Mouse (Mus musculus): Measurements from ENCODE around the gene Rhog. TPM values are rescaled to one million over a fixed set of nuclear protein-coding genes. Genes with fewer than 3 reads are reported as not detected.

Gene Rhog
- polyA plus RNA-seq, 1 experiment = 66.2 TPM

DNA sequence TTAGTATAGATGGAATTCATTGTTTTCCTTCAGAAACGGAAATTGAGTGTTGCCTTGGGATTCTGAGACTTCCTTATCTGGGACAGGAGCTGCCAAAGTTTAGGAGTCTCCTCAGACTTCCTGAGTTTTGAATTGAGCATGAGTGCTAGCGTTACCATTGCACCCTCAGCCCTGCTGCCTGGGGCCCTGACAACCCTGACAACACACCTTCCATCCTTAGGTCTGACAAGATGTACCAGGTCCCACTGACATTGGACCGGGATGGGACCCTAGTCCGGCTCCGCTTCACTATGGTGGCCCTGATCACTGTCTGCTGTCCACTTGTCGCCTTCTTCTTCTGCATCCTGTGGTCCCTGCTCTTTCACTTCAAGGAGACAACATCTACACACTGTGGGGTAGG, 29.8 kb downstream of the Rhog start:
- no peak overlapping the region for H3K27ac ChIP-seq (ENCODE audit: insufficient read depth, low read length)
- no peaks in the 10 kb centered on the region for H3K4me1 ChIP-seq (ENCODE audit: control insufficient read depth, insufficient read depth, low read length)
- no peak for TF ChIP-seq POLR2A (IDR thresholded peaks at IDR 0.05; ENCODE audit: low read depth, low read length)
- TF ChIP-seq CTCF (IDR thresholded peaks at IDR 0.05; ENCODE audit: borderline replicate concordance, insufficient read depth, low read length) = no peak
- no peak overlapping the region for H3K4me3 ChIP-seq (ENCODE audit: insufficient read depth, low read length)

DNA sequence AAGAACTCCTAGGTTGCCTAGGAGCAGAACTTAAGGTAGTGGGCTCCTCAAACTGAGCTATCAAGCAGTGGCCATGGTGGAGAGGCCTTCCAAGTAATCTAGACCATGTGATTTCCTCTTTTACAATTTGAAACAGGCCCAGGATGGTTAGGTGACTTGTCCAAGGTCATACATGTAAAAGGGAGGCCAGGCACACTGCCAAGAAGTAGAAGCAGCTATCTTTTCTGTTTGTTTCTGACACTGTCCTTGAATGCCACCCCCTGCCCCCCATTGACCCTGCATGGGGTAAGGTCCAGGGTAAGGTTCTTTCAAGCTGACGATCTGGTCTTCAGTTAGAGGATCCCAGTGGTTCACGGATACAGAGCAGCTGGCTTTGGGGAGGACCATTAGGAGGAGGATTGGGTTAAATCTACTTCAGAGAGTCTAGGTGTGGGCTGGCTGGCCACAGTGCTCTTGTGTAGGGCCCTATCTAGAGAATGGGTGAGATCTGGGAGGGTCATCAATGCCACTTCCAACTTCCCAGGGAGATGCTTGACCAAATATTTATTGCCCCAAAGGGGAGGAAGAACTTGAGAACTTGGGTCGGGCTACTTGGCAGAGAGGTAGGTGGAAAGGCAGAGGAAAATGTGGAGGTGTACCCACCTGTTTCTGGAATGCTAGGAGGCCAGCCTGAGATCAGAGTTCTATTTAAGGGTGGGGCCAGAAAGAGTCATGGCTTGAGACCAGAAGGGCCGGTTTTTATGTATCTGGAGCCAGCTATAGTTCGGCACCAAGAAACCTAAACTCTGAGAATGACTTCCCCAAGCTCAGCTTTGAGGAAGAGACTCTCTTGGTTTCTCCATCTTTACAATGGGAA, 31.7 kb downstream of the Rhog start:
- TF ChIP-seq CTCF (IDR thresholded peaks at IDR 0.05; ENCODE audit: borderline replicate concordance, insufficient read depth, low read length) = no peak
- TF ChIP-seq POLR2A (IDR thresholded peaks at IDR 0.05; ENCODE audit: low read depth, low read length) = no peak
- no peak overlapping the region for H3K27ac ChIP-seq (ENCODE audit: insufficient read depth, low read length)
- H3K4me3 ChIP-seq (ENCODE audit: insufficient read depth, low read length) = no peak overlapping the region
- no peaks in the 10 kb centered on the region for H3K4me1 ChIP-seq (ENCODE audit: control insufficient read depth, insufficient read depth, low read length)

DNA sequence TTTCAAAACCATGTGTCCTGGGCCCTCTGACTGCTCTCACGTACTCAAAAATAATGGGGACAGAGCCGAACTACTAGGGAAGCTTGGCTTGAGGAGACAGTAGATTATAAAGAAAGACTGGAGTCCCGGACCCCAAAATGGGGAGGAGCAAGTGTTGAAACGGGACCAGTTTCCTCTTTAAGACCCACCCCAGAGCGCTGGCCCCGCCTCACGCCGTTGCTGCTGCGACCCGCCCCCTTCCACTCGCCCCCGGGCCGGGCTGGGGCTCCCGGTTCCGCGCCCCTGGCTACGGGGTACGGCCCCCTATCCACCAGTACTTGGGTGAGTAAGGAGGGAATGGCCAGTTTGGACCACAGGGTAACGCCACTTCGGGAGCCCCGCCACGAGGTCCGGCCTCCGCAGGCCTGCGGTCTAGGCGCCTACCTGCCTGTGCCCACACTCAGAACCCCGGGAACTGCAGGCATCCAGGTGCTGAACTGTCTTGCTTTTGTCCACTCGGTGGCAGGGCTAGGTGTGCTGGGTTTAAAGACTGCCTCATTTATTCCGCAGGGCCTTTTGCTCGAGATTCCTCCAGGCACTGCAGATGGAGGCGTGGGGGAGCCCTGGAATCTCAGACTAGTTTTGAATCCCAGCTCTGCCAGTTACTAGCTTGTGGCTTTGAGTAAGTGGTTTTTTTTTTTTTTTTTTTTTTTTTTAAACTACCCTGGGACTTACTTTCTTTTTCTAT, 32.9 kb downstream of the Rhog start:
- TF ChIP-seq POLR2A (IDR thresholded peaks at IDR 0.05; ENCODE audit: low read depth, low read length) = peak; percentile 65
- no peak for TF ChIP-seq CTCF (IDR thresholded peaks at IDR 0.05; ENCODE audit: borderline replicate concordance, insufficient read depth, low read length)
- Histone ChIP-seq H3K4me1 (ENCODE audit: control insufficient read depth, insufficient read depth, low read length) (no peaks in the 10 kb centered on the region), H3K4me3 (ENCODE audit: insufficient read depth, low read length) (peak overlapping the region; percentile 57)

DNA sequence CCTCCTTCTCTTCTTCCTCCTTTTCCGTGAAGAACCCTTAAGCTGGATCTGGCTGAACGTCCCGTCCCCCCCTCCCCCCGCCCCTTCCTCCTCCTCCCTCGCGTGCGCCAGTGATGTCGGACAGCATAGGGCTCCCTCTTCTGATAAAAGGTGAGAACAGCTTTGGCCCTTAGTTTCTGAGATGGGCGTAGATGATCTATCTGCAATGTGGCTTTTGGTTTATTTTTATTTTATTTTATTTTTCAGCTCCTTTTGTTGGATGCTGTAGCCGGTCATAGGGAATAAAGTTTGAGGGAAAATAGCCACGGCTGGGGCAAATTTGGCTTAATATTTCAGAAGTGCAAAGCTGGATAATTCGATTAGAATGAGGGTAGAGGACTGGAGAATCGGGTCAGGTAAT, 33.5 kb downstream of the Rhog start:
- Histone ChIP-seq H3K4me1 (ENCODE audit: control insufficient read depth, insufficient read depth, low read length) (no peaks in the 10 kb centered on the region), H3K4me3 (ENCODE audit: insufficient read depth, low read length) (peak overlapping the region; percentile 57), H3K27ac (ENCODE audit: insufficient read depth, low read length) (peak overlapping the region; percentile 51; the same call in 1 of the 2 replicates)
- TF ChIP-seq CTCF (IDR thresholded peaks at IDR 0.05; ENCODE audit: borderline replicate concordance, insufficient read depth, low read length) (no peak), POLR2A (IDR thresholded peaks at IDR 0.05; ENCODE audit: low read depth, low read length) (no peak)

More for the DNA sequence above, 32.9 kb downstream of the Rhog start:
- H3K27ac ChIP-seq (ENCODE audit: insufficient read depth, low read length) = peak overlapping the region; percentile 51; the same call in 1 of the 2 replicates

DNA sequence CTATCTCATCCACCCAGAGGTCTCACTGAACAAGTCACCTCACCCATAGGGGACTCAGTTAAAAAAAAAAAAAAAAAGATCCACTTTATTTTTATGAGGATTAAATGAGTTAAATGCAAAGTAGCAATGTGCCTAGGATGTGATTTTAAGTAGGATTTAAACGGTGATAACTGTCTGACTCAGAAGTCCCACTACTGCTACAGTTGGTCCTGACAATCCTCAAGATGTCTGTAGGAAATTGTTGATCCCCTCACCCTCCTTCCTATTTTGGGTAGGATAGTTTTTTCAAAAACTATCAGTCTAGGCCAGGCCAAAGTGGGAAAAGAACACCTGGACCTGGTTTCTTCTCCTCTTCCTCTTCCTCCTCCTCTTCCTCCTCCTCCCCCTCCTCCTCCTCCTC, 34.0 kb downstream of the Rhog start:
- TF ChIP-seq CTCF (IDR thresholded peaks at IDR 0.05; ENCODE audit: borderline replicate concordance, insufficient read depth, low read length) = no peak
- no peak for TF ChIP-seq POLR2A (IDR thresholded peaks at IDR 0.05; ENCODE audit: low read depth, low read length)
- H3K4me1 ChIP-seq (ENCODE audit: control insufficient read depth, insufficient read depth, low read length) = no peaks in the 10 kb centered on the region
- H3K27ac ChIP-seq (ENCODE audit: insufficient read depth, low read length) = peak overlapping the region; percentile 21; the same call in 1 of the 2 replicates
- no peak overlapping the region for H3K4me3 ChIP-seq (ENCODE audit: insufficient read depth, low read length)

GRCm38 (mm10) chr7:102211071-102211470, 44.8 kb downstream of the Rhog start:
- H3K27ac ChIP-seq (ENCODE audit: insufficient read depth, low read length) = peak overlapping the region; percentile 77
- peak overlapping the region; percentile 60 for H3K4me3 ChIP-seq (ENCODE audit: insufficient read depth, low read length)
- no peaks in the 10 kb centered on the region; the same call in none of the 2 replicates for H3K4me1 ChIP-seq (ENCODE audit: control insufficient read depth, insufficient read depth, low read length)
- TF ChIP-seq POLR2A (IDR thresholded peaks at IDR 0.05; ENCODE audit: low read depth, low read length) = no peak
- no peak for TF ChIP-seq CTCF (IDR thresholded peaks at IDR 0.05; ENCODE audit: borderline replicate concordance, insufficient read depth, low read length)

- Histone ChIP-seq H3K27ac (ENCODE audit: insufficient read depth, low read length) (peak within 1 kb of the TSS; percentile 79), H3K4me1 (ENCODE audit: control insufficient read depth, insufficient read depth, low read length) (no peaks in the 10 kb centered on the region; the same call in none of the 2 replicates), H3K4me3 (ENCODE audit: insufficient read depth, low read length) (peak within 1 kb of the TSS; percentile 99)
- no peak for TF ChIP-seq CTCF (IDR thresholded peaks at IDR 0.05; ENCODE audit: borderline replicate concordance, insufficient read depth, low read length)
- peak; percentile 92 for TF ChIP-seq POLR2A (IDR thresholded peaks at IDR 0.05; ENCODE audit: low read depth, low read length)
These were observed 45.8 kb downstream of the Rhog start, which contains the start of the genes Nup98 and Pgap2 for GRCm38 (mm10) chr7:102209756-102210721. TSS of gene Nup98 (minus strand) at chr7:102210176. TSS of gene Pgap2 (plus strand) at chr7:102210208.

DNA sequence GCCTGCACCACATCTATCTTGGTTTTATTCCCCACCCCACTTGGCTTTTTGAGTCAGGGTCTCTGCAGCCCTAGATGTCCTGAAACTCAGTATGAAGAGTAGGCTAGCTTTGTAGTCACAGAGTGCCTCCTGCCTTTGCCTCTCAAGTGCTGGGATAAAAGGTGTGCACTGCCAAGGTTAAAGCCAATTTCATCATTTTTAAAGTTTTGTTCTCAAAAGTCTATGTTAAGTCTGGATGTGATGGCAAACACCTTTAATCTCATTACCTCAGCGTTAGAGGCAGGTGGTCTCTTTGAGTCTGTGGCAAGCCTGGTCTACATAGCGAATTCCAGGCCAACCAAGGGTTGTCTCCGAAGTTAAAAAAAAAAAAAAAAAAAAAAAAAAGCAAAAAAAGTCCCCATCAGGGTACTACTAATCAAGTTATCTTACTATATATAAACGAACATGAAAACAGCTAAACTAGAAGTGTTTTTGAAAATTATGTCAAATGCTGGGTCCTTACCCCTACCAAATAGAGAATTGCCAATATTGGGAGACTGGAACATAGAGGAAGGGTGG, 47.0 kb downstream of the Rhog start:
- no peak for TF ChIP-seq POLR2A (IDR thresholded peaks at IDR 0.05; ENCODE audit: low read depth, low read length)
- TF ChIP-seq CTCF (IDR thresholded peaks at IDR 0.05; ENCODE audit: borderline replicate concordance, insufficient read depth, low read length) = no peak
- H3K4me1 ChIP-seq (ENCODE audit: control insufficient read depth, insufficient read depth, low read length) = no peaks in the 10 kb centered on the region; the same call in none of the 2 replicates
- H3K27ac ChIP-seq (ENCODE audit: insufficient read depth, low read length) = peak overlapping the region; percentile 79; the same call in 1 of the 2 replicates
- peak overlapping the region; percentile 99 for H3K4me3 ChIP-seq (ENCODE audit: insufficient read depth, low read length)
